Mouse (Mus musculus): ENCODE data around the gene Mcf2. TPM values are rescaled to one million over a fixed set of nuclear protein-coding genes. Genes with fewer than 3 reads are reported as not detected.

Mcf2 gene
- polyA plus RNA-seq, 1 experiment: not detected

GRCm38 (mm10) chrX:60055185-60055584 lies 123.7 kb downstream of the Mcf2 start:
- no peak for TF ChIP-seq POLR2A (IDR thresholded peaks at IDR 0.05; ENCODE audit: low read depth, low read length)
- TF ChIP-seq CTCF (IDR thresholded peaks at IDR 0.05; ENCODE audit: borderline replicate concordance, insufficient read depth, low read length): no peak
- H3K4me1 ChIP-seq (ENCODE audit: control insufficient read depth, insufficient read depth, low read length): no peaks in the 10 kb centered on the region
- no peak overlapping the region for H3K4me3 ChIP-seq (ENCODE audit: insufficient read depth, low read length)
- no peak overlapping the region for H3K27ac ChIP-seq (ENCODE audit: insufficient read depth, low read length)

- no peaks in the 10 kb centered on the region for H3K4me1 ChIP-seq (ENCODE audit: control insufficient read depth, insufficient read depth, low read length)
- no peak overlapping the region for H3K27ac ChIP-seq (ENCODE audit: insufficient read depth, low read length)
- no peak overlapping the region for H3K4me3 ChIP-seq (ENCODE audit: insufficient read depth, low read length)
- TF ChIP-seq POLR2A (IDR thresholded peaks at IDR 0.05; ENCODE audit: low read depth, low read length): no peak
- no peak for TF ChIP-seq CTCF (IDR thresholded peaks at IDR 0.05; ENCODE audit: borderline replicate concordance, insufficient read depth, low read length)
These were observed 124.1 kb downstream of the Mcf2 start for GRCm38 (mm10) chrX:60054745-60055144.

GRCm38 (mm10) chrX:60026654-60027053 lies 152.2 kb downstream of the Mcf2 start:
- no peak overlapping the region for H3K4me3 ChIP-seq (ENCODE audit: insufficient read depth, low read length)
- TF ChIP-seq CTCF (IDR thresholded peaks at IDR 0.05; ENCODE audit: borderline replicate concordance, insufficient read depth, low read length) (no peak; the same call in 1 of the 2 replicates), POLR2A (IDR thresholded peaks at IDR 0.05; ENCODE audit: low read depth, low read length) (no peak)
- no peak overlapping the region for H3K27ac ChIP-seq (ENCODE audit: insufficient read depth, low read length)
- no peaks in the 10 kb centered on the region for H3K4me1 ChIP-seq (ENCODE audit: control insufficient read depth, insufficient read depth, low read length)

GRCm38 (mm10) chrX:60021595-60021994 lies 157.3 kb downstream of the Mcf2 start:
- no peak for TF ChIP-seq POLR2A (IDR thresholded peaks at IDR 0.05; ENCODE audit: low read depth, low read length)
- no peak for TF ChIP-seq CTCF (IDR thresholded peaks at IDR 0.05; ENCODE audit: borderline replicate concordance, insufficient read depth, low read length)
- no peak overlapping the region for H3K27ac ChIP-seq (ENCODE audit: insufficient read depth, low read length)
- H3K4me1 ChIP-seq (ENCODE audit: control insufficient read depth, insufficient read depth, low read length): no peaks in the 10 kb centered on the region
- no peak overlapping the region for H3K4me3 ChIP-seq (ENCODE audit: insufficient read depth, low read length)

- Histone ChIP-seq H3K4me1 (ENCODE audit: control insufficient read depth, insufficient read depth, low read length) (no peaks in the 10 kb centered on the region), H3K4me3 (ENCODE audit: insufficient read depth, low read length) (no peak overlapping the region), H3K27ac (ENCODE audit: insufficient read depth, low read length) (no peak overlapping the region)
- no peak for TF ChIP-seq POLR2A (IDR thresholded peaks at IDR 0.05; ENCODE audit: low read depth, low read length)
- TF ChIP-seq CTCF (IDR thresholded peaks at IDR 0.05; ENCODE audit: borderline replicate concordance, insufficient read depth, low read length): no peak
These were observed 157.9 kb downstream of the Mcf2 start for GRCm38 (mm10) chrX:60021007-60021406.

GRCm38 (mm10) chrX:60014588-60014987 lies 164.3 kb downstream of the Mcf2 start:
- TF ChIP-seq CTCF (IDR thresholded peaks at IDR 0.05; ENCODE audit: borderline replicate concordance, insufficient read depth, low read length): no peak
- TF ChIP-seq POLR2A (IDR thresholded peaks at IDR 0.05; ENCODE audit: low read depth, low read length): no peak
- H3K27ac ChIP-seq (ENCODE audit: insufficient read depth, low read length): no peak overlapping the region
- no peak overlapping the region for H3K4me3 ChIP-seq (ENCODE audit: insufficient read depth, low read length)
- no peaks in the 10 kb centered on the region for H3K4me1 ChIP-seq (ENCODE audit: control insufficient read depth, insufficient read depth, low read length)

- no peak overlapping the region for H3K4me3 ChIP-seq (ENCODE audit: insufficient read depth, low read length)
- no peaks in the 10 kb centered on the region for H3K4me1 ChIP-seq (ENCODE audit: control insufficient read depth, insufficient read depth, low read length)
- TF ChIP-seq POLR2A (IDR thresholded peaks at IDR 0.05; ENCODE audit: low read depth, low read length) (no peak), CTCF (IDR thresholded peaks at IDR 0.05; ENCODE audit: borderline replicate concordance, insufficient read depth, low read length) (no peak)
- no peak overlapping the region for H3K27ac ChIP-seq (ENCODE audit: insufficient read depth, low read length)
These were observed 165.7 kb downstream of the Mcf2 start for GRCm38 (mm10) chrX:60013084-60013676.

Other genes starting within 250 kb of the Mcf2 start
- not detected in 2 replicates for gene F9, start 179.6 kb downstream of the Mcf2 start, polyA plus RNA-seq (2011; ENCODE audit: insufficient read length, low read depth, missing spikeins)